Mouse (Mus musculus) hematopoietic stem cell, adult 5-6 weeks (primary cell): Measurements from ENCODE around the gene Fam189b. TPM values are rescaled to one million over a fixed set of nuclear protein-coding genes. Genes with fewer than 3 reads are reported as not detected.
A peak's percentile ranks its signal among the peaks of the same experiment; 100 is the strongest.
"Not testable (repeated sequence)": the region's sequence is repeated elsewhere in the genome, so short reads cannot be mapped to it uniquely, and the experiment has no call there.

ENCODE experiments used
- ATAC-seq, 2 experiments: fragments of 125-278 bp in 1 of 2; replicated peaks in 1 of 2; 2 replicates each; pipeline ENCODE4 v1.8.0; 2016 to 2017; ENCODE audit warnings: inconsistent platforms in 2 of 2, mild to moderate bottlenecking in 2 of 2, moderate number of reproducible peaks in 2 of 2, low read depth in 1 of 2, moderate TSS enrichment in 1 of 2; ENCODE audit not compliant: low FRiP score in 2 of 2, poor library complexity in 2 of 2, severe bottlenecking in 2 of 2, insufficient read depth in 1 of 2, low TSS enrichment in 1 of 2
- total RNA-seq: library from RNA; stranded (forward); fragments of 172-1452, 232-1000 nt; gene quantifications from 2 replicates; pipeline ENCODE4 v1.2.3, GENCODE M21; 2017

Gene Fam189b
- total RNA-seq = 7.3 and 8.0 TPM in 2 replicates

GRCm38 (mm10) chr3:89183058-89183958 lies at the start of gene Fam189b:
Fam189b (plus strand) TSS chr3:89183143.
- peak; percentile 87 to 93 for ATAC-seq

- ATAC-seq = no peak
Measured at GRCm38 (mm10) chr3:89133752-89134151, 49.2 kb upstream of the Fam189b start.

- ATAC-seq = no peak
Measured at GRCm38 (mm10) chr3:89135958-89136357, 47.0 kb upstream of the Fam189b start, which contains the start of gene Pklr. Pklr (plus strand) TSS chr3:89136142.

- 0 out of 4 replicates have a peak, but pooled peaks of 1 of the 2 experiments have one; percentile 37 for ATAC-seq
Measured at GRCm38 (mm10) chr3:89136365-89136764, 46.6 kb upstream of the Fam189b start.

GRCm38 (mm10) chr3:89144821-89145220 lies 38.1 kb upstream of the Fam189b start:
- ATAC-seq = no peak

GRCm38 (mm10) chr3:89145566-89145965 lies 37.4 kb upstream of the Fam189b start:
- ATAC-seq = no peak

- 0 out of 4 replicates have a peak, but pooled peaks of 1 of the 2 experiments have one; percentile 9 for ATAC-seq
Measured at GRCm38 (mm10) chr3:89147101-89147978, 35.6 kb upstream of the Fam189b start.

- peak in 1 of 2 experiments; percentile 14; a peak in 1 of 4 replicates for ATAC-seq
Measured at GRCm38 (mm10) chr3:89147979-89148311, 35.0 kb upstream of the Fam189b start.

- no peak for ATAC-seq
Measured at GRCm38 (mm10) chr3:89148567-89148966, 34.4 kb upstream of the Fam189b start.

- no peak for ATAC-seq
Measured at GRCm38 (mm10) chr3:89152084-89152835, 30.7 kb upstream of the Fam189b start.

- ATAC-seq = no peak
Measured at GRCm38 (mm10) chr3:89156951-89157350, 26.0 kb upstream of the Fam189b start.

GRCm38 (mm10) chr3:89158651-89159050 lies 24.3 kb upstream of the Fam189b start:
- no peak for ATAC-seq

- ATAC-seq = peak; percentile 39 to 57; a peak in 3 of 4 replicates
Measured at GRCm38 (mm10) chr3:89159211-89159610, 23.7 kb upstream of the Fam189b start.

GRCm38 (mm10) chr3:89159616-89160344 lies 23.2 kb upstream of the Fam189b start, which contains the start of gene Hcn3:
Hcn3 (minus strand) TSS chr3:89160196.
- ATAC-seq = peak; percentile 42 to 60

- not testable (repeated sequence) for ATAC-seq
Measured at GRCm38 (mm10) chr3:89161207-89161606, 21.7 kb upstream of the Fam189b start.

GRCm38 (mm10) chr3:89161786-89162185 lies 21.2 kb upstream of the Fam189b start:
- no peak for ATAC-seq

GRCm38 (mm10) chr3:89163123-89163522 lies 19.8 kb upstream of the Fam189b start:
- no peak for ATAC-seq
